Mouse (Mus musculus): ENCODE data around the gene Arel1.

Gene Arel1

DNA sequence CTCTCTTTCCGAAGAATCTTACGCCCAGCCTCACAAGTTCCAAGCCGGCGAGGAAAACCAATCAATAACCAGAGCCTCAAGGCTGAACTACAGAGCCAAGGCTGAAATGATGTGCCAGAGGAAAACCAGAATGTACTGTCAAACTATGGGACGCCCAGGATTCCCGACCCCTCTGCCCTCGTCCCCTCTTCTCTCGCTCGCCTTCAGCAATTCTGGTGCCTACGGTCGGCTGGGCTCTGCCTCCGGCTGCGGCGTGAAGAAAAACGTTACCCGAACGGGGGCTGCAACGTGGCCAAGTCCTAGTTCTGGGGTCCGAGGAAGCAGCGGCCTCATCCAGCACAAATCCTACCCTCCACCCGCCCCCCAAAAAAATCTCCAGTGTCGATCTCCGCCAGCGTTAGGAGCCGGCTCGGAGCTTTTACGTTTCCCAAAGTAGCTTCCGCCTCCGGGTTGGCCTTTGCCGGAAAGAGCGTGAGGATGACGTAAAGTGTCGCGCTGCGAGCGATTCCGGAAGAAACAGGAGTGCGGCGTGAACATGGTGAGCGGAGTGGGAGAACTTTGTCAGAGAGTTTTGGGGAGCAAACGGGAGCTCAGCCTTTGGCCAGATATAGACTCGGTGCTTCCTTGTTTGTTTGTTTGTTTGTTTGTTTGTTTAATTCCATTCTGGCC is at the start of gene Arel1, which contains the start of gene Fcf1:
TSS of gene Arel1 (minus strand) at position 473 of the 669 bp plus-strand sequence.
TSS of gene Fcf1 (plus strand) at position 470 of the 669 bp plus-strand sequence.
- in situ Hi-C loops (cut with MboI, MseI): loop anchor here (10.0 kb wide), 1 partner anchor 1894 kb away; no protein-coding TSS in a partner anchor

DNA sequence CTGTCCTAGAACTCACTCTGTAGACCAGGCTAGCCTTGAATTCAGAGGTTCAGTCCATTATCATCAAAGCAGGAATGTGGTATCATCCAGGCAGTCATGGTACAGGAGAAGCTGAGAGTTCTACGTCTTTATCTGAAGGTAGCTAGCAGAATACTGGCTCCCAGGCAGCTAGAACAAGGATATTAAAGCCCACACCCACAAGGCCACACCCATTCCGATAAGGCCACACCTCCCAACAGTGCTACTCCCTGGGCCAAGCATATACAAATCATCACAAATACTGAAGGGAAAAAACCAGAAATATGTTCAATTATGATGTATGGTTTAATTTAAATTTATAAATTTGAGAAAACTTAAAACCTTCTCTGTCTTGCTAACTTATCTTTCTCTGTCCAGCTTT is 41.5 kb upstream of the Arel1 start:
- in situ Hi-C loops (cut with MboI, MseI): no loop called here

DNA sequence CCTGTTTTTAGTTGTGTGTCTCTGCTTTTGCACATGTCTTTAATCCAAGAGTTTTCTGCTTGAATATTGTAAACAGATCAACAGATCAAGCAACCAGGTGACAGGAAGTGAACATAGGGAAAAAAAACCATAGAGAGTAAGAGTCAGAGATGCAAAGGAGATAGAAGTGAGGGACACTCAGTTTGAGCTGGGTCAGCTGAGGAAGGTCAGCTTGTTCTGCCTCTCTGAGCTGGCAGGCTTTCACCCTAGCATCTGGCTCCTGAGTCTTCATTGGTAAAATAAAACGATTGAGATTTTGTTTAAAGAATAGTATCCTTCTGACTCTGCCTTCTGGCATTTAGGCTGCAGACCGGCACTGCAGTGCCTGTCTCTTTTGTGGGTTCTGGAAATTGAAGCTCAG is 39.8 kb upstream of the Arel1 start:
- in situ Hi-C loops (cut with MboI, MseI): no loop called here

DNA sequence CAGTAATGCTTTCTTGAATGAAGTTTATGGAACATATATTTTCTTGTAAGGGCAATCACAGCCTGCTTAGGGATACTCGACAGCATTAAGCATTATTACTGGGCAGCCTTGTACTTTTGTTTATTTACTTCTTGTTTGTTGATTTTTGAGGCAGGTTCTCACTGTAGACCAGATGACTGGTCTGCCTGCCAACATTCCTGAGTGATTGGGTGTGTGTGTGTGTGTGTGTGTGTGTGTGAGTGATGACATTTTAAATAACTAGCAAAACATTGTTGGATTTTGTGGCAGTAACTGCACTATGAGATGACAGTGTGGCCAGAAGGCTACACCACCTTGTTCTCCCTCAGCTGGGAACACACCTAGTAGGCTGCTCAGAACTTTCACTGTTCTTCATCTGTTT is 39.1 kb upstream of the Arel1 start:
- in situ Hi-C loops (cut with MboI, MseI): no loop called here

DNA sequence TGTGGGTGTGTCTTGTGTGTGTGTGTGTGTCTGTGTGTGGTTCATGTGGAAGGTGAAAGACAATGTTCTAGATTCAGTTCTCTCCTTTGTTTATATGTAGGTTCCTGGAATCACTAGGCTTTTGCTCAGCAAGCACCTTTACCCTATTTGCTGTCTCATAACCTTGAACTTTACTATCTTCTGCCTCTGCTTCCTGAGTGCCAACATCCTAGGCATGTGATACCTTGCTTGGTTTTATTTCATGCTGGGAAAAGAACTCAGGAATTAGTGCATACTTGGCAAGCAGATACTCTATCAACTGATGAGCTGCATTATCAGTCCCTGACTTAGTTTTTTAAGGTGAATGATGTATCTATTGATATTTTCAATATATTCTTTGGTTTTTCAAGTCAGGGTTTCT is 36.3 kb upstream of the Arel1 start:
- in situ Hi-C loops (cut with MboI, MseI): no loop called here

DNA sequence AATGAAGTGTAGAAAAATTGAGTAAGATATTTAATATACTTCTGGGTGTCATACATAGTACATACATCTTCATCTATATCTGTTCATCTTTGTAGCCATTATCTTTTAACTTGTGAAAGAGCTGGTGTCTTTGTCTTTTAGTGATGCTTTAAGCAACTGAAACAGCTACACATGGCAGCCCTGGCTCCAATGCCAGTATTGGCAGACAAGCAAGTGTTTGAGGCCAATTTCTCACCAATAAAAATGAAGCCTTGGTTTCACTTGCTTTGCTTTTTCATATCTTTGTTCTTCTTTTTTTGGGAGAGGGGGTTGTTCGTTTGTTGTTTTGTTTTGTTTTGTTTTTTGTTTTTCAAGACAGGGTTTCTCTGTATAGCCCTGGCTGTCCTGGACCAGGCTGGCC is 35.5 kb upstream of the Arel1 start:
- in situ Hi-C loops (cut with MboI, MseI): no loop called here

DNA sequence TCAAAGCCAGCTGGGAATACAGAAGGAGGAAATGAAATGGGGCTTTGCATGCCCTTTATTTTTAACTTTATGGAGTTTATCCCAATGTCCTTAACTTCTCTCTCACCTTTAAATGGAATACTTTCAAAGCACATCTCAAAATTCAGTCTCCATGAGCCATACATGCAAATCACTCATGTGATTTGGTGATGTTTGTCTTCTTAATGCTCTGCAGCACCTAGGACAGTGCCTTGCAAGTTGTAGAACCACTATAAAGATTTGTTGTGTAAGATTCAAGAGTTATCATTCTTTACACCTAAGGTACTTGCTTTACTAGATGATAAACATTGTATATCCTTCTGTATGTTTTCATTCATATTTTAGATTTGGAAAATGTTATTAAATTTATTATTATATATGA is 28.4 kb upstream of the Arel1 start:
- in situ Hi-C loops (cut with MboI, MseI): loop anchor here (10.0 kb wide), 1 partner anchor 804 kb away; no protein-coding TSS in a partner anchor

DNA sequence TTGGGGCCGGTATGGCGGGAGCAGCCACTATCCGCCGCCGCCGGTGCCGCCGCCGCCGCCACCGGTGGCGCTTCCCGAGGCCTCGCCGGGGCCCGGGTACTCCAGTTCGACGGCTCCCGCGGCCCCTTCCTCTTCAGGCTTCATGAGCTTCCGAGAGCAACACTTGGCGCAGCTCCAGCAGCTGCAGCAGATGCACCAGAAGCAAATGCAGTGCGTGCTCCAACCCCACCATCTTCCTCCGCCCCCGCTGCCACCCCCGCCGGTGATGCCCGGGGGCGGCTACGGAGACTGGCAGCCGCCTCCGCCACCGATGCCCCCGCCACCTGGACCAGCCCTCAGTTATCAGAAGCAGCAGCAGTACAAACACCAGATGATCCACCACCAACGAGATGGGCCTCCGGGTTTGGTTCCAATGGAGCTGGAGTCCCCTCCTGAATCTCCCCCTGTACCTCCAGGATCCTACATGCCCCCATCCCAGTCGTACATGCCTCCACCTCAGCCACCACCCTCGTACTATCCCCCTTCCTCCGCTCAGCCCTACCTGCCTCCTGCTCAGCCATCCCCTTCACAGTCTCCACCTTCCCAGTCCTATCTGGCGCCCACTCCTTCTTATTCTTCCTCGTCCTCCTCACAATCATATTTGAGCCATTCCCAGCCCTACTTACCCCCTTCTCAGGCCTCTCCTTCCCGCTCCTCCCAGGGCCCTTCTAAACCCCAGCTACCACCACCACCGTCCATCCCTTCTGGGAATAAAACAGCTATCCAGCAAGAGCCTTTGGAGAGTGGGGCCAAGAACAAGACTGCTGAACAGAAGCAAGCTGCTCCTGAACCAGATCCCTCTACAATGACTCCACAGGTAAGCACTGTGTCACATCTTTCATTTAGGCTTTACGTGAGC is 26.1 kb upstream of the Arel1 start:
- in situ Hi-C loops (cut with MboI, MseI): loop anchor here (10.0 kb wide), 1 partner anchor 802 kb away; no protein-coding TSS in a partner anchor

DNA sequence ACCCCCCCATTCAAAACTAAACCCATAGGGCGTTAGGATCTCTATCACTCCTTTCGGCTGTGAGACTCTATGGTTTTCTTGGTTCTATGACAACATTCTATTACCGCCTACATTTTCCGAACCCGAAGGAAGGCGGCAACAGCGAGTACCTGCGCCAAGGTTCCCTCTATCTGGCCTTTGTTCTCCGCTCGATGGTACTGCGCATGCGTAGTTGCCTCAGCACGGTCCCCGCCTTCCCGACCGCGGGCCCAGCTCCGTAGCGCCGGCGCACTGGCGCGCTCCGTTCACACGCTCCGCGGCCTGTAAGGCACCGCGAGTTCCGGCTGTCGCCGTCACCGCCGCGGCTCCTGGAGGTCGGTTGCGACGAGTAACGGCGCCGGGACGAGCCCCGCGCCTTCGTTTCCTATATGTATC is 25.4 kb upstream of the Arel1 start, which contains the start of gene Ylpm1:
TSS of gene Ylpm1 (plus strand) at position 239 of the 414 bp plus-strand sequence.
- in situ Hi-C loops (cut with MboI, MseI): loop anchor here (10.0 kb wide), 1 partner anchor 801 kb away; no protein-coding TSS in a partner anchor

DNA sequence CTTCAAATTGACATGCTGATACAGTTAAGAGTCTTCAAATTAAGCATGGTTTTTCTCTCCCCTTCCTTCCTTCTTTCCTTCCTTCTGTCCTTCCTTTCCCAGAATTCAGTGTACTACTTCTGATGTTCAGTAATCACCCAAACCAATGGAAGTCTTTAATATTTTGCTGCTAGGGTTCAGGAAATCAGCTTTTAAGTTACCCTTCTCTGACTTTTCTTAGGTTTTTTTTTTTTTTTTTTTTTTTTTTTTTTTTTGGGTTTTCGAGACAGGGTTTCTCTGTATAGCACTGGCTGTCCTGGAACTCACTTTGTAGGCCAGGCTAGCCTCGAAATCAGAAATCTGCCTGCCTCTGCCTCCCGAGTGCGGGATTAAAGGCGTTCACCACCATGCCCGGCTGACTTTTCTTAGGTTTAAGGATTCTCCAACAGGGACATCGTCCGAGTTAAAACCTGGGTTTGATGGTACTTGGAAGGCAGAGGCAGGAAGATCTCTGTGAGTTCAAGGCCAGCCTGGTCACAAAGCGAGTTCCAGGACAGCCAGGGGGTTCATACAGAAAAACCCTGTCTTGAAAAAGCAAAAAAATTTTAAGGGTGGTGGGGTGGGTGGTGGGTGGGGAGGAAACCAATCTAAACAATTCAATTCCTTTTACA is 24.5 kb upstream of the Arel1 start:
- in situ Hi-C loops (cut with MboI, MseI): loop anchor here (10.0 kb wide), 1 partner anchor 800 kb away; no protein-coding TSS in a partner anchor

DNA sequence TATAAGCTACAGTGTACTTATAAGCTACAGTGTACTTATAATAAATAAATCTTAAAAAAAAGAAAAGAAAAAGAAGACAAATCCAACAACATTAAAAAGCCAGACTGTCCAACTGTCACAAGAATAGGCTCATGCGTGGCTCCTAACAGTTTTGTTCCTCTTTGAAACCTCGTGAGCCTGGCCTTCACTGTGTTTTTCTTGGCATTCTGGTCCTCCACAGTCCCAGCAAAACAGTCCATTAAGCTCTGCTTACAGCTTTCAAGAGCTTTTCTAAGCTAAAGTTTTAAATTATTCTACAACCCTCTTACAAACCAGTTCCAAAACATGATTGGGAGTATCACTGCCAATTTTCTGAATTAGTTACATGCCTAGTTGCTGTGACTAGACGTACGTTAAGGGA is 18.8 kb upstream of the Arel1 start:
- in situ Hi-C loops (cut with MboI, MseI): no loop called here

DNA sequence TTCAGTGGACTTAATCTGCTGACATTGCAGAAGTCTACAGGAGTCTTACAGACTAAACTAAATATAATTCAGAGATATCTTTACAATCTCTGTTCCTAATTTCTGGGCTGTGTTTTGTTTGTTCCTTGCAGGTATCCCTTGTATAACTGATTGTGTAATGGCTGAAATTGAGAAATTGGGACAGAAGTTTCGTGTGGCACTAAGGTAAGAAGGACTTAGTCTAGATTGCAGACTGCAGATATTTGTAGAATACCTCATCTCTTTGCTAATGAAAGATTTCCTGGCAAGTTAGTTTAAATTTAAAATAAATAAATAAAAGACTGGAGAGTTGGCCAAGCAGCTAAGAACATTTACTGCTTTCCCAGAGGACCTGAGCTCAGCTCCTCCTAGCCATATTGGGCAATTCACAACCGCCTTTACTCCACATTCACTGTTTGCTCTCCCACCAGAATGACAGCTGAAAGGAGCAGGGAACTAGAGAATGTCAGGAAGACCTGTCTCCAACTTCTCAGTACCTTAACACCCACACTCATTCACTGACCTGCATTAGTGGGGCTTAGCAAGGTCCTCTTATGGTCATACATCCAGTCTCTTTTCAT is 8.7 kb upstream of the Arel1 start:
- in situ Hi-C loops (cut with MboI, MseI): loop anchor here (10.0 kb wide), 1 partner anchor 1885 kb away; no protein-coding TSS in a partner anchor

DNA sequence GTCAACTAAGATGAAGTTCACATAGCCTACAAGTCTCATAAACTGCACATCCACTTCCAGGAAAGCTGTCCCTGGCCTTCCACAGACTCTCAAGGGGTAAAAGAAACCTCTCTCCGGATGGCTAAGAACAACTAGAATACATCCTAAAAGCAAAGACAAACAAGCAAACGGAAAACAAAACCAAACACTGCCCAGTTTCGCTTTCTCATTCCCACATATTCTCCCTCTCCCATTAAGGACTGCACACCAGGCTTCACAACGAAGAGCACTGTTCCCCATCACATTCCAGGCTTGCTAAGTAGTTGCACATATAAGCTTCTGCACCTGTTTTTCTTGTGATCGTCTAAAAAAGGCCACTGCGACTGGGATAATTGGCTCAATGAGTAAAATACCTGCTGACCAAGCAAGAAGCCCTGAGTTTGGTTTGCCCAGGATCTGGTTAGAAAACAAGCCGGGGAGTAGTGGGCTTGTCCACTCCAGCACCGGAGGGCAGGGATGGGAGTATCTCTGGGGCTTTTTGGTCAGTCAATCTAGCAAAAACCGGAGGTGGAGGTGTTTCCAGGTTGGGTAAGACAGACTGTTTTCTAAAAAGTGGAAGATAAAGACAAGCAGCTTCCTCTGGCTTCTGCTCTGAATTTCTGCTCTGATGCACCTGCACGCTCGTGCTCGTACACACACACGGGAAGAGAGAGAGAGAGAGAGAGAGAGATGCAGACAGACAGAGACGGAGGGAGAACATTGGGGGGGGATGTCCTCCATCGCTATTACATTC is 858 bp downstream of the Arel1 start:
- in situ Hi-C loops (cut with MboI, MseI): loop anchor here (10.0 kb wide), 1 partner anchor 1895 kb away; no protein-coding TSS in a partner anchor

DNA sequence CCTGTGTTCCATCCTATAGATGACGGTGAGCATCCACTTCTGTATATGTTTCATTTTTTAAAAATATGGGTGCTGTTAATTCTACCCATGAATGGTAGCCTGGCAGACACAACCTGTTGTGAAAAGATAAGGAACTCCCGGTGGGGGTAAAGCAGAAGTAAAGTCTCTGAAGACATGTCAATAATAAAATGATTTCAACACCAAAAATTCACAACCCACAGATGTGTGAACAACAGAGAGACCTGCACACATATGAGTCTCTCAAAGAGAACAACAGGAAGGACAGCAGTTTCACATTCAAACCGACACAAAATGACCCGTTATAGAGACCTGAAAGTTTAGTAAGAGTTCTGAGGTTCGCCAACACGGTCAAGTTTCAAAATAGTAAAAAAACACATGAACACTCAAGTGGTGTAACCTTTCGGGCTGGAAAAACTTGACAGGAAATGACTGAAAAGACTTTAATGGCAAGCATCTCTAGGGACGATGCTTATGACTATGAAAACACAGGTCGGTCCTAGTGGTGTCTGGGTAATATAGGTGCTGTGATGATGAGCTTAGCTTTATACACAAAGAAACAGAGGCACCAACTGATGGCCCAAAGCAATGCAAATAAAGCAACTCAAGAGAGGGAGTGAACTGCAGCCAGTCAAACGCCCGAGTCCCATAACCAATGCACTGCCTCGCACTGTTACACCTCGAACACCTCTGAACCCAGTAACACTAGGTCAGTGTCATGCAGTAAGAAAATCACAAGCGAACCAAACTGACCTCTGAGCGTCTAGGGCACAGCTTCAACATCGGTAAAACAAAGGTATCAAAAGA is 1.7 kb downstream of the Arel1 start:
- in situ Hi-C loops (cut with MboI, MseI): no loop called here

DNA sequence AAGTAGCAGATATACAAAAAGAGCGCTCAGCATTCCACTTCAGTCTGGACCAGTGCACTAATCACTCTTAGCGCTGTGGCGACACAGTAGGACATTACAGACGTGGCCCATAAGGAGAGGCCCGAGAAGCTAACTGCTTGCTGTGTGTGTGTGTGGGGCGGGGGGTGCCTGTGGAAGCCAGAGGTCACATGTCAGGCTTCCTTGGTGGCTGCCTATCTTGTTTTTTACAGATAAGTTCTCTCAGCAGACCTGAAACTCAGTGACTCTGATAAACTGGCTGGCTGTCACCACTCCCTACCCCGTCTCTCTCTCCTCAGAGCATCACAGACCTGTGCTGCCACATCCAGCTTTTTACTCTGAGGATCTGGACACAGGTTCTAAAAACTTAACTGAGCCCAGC is 8.1 kb downstream of the Arel1 start:
- in situ Hi-C loops (cut with MboI, MseI): no loop called here

DNA sequence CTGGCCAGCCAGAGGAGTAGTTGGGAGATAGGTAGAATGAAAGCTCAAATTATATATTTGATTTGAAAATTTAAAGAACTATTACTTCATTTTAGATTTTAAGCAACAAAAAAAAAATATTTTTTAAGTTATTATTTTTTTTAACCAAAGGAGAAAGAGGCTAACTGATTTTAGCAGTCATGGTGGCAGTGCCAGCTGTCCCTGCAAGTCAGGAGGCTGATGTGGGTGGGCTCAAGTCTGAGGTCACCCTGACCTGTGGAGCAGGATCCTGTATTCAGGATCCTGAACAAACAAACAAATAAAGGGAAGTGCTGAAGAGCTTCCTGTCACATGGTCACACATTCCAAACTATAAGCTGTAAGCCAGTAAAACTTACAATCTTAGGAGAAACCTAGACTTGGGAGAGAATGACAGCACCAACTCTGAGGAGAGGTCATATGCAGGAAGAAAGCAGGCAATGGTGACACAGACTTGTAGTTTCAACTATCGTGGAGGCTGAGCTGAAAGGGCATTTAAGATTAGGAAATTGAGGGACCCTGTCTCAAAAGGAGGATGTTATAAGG is 11.8 kb downstream of the Arel1 start:
- in situ Hi-C loops (cut with MboI, MseI): no loop called here

DNA sequence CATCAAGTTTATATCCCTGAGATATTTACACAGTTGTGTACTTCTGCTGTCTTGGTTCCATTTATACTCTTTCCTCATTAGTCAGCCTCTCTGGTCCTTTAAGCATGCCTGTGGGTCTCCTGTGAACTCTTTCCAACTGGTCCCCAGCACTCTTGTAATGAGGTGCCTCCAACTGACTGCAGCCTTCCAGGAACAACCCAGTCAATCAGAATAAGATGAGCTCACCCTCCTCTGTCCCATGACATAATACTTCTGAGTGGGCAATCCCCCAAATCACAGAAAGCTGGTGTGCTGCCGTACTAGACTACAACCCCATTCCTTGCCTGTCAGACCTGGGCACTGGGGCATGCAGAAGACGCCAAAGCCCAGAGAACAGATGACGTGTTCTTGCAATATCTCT is 14.4 kb downstream of the Arel1 start:
- in situ Hi-C loops (cut with MboI, MseI): no loop called here

DNA sequence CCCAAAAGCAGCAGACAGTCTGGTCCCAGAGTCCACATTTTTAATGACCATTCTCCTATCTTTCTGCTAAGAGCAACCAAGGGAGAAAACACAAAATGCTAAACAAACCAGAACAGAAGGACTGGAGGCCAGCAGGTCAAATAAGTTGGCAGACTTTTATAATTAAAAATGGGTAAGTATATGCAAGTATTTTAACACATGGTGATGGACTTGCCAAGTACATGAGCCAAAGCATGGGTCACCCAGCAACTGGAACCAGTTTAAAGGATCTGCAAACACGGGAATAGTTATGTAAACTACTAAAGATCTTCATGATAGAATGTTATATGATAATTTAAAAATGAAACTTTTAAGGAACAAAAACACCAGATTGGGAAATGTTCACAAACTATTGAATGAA is 18.3 kb downstream of the Arel1 start:
- in situ Hi-C loops (cut with MboI, MseI): no loop called here

DNA sequence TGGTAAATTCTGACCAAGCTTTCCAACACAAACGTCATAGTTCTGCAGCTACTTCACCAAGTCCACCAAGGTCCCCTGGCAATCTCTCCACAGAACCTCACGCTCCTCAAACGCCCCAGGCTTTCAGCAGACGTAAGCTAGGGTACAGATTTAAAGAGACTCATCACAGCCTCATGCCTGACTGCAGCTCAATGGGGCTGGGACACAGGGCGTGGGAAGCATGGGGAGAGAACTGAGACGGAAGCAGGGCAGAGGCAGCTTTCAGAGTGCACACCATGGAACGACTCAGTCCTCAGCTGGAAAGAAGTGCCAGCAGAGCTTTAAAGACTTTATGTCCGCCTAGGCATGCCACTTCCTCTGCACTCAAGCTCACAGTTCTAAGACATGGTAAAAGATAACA is 19.2 kb downstream of the Arel1 start:
- in situ Hi-C loops (cut with MboI, MseI): no loop called here
